Mouse (Mus musculus) embryonic fibroblast, embryonic 13.5 days (primary cell): ENCODE results near the gene Cttn. TPM values are rescaled to one million over a fixed set of nuclear protein-coding genes. Genes with fewer than 3 reads are reported as not detected.

Source experiments
- H3K27ac ChIP-seq: 2 replicates; pipeline ENCODE4 v1.5.1; 2012; ENCODE audit warnings: low read length, control low read depth, inconsistent platforms; ENCODE audit not compliant: insufficient read depth
- H3K4me1 ChIP-seq: 2 replicates; pipeline ENCODE4 v1.6.1; 2011; ENCODE audit warnings: low read length; ENCODE audit not compliant: control insufficient read depth, insufficient read depth
- H3K4me3 ChIP-seq: 2 replicates; pipeline ENCODE4 v1.5.1; 2011; ENCODE audit warnings: mild to moderate bottlenecking, control low read depth, low read length; ENCODE audit not compliant: insufficient read depth
- CTCF ChIP-seq: IDR thresholded peaks from 2 replicates; pipeline ENCODE4 v1.5.1; 2011; ENCODE audit warnings: mild to moderate bottlenecking, control low read depth, low read length, moderate library complexity, borderline replicate concordance; ENCODE audit not compliant: insufficient read depth
- POLR2A ChIP-seq: IDR thresholded peaks from 2 replicates; pipeline ENCODE4 v1.6.1; 2011; ENCODE audit warnings: low read depth, mild to moderate bottlenecking, control low read depth, low read length, moderate library complexity
- polyA plus RNA-seq: library from polyadenylated mRNA; stranded (reverse); fragments of >200 nt; gene quantifications from 2 replicates; pipeline ENCODE4 v1.2.4, GENCODE M21; 2011; ENCODE audit warnings: low read depth; ENCODE audit not compliant: missing spikeins, insufficient read length

Cttn gene
- polyA plus RNA-seq, 1 experiment, result 273 TPM

GRCm38 (mm10) chr7:144426594-144426993, 44.2 kb downstream of the Cttn start:
- no peak overlapping the region for H3K27ac ChIP-seq
- no peak for TF ChIP-seq CTCF
- no peak for TF ChIP-seq POLR2A
- no peaks in the 10 kb centered on the region for H3K4me1 ChIP-seq
- H3K4me3 ChIP-seq, result no peak overlapping the region

- H3K27ac ChIP-seq, result no peak overlapping the region
- H3K4me3 ChIP-seq, result no peak overlapping the region
- H3K4me1 ChIP-seq, result no peaks in the 10 kb centered on the region
- TF ChIP-seq POLR2A (no peak), CTCF (peak; percentile 77)
Measured at GRCm38 (mm10) chr7:144425953-144426352, 44.9 kb downstream of the Cttn start.

- H3K27ac ChIP-seq, result no peak overlapping the region
- peaks cover 5% of the 10 kb centered on the region; the same call in 1 of the 2 replicates for H3K4me1 ChIP-seq
- no peak for TF ChIP-seq POLR2A
- TF ChIP-seq CTCF, result no peak
- H3K4me3 ChIP-seq, result no peak overlapping the region
Measured at GRCm38 (mm10) chr7:144421478-144421877, 49.3 kb downstream of the Cttn start.

DNA sequence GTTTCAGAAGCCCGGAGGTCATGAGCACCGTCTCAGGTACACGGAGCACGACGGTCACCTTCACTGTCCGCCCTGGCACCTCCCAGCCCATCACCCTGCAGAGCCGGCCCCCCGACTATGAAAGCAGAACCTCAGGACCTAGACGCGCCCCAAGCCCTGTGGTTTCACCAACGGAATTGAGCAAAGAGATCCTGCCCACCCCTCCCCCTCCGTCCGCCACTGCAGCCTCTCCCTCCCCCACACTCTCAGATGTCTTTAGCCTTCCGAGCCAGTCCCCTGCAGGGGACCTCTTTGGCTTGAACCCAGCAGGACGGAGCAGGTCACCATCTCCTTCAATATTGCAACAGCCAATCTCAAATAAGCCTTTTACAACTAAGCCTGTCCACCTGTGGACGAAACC, 50.3 kb downstream of the Cttn start:
- Histone ChIP-seq H3K4me3 (no peak overlapping the region), H3K4me1 (peaks cover 5% of the 10 kb centered on the region; the same call in 1 of the 2 replicates), H3K27ac (no peak overlapping the region)
- no peak for TF ChIP-seq CTCF

DNA sequence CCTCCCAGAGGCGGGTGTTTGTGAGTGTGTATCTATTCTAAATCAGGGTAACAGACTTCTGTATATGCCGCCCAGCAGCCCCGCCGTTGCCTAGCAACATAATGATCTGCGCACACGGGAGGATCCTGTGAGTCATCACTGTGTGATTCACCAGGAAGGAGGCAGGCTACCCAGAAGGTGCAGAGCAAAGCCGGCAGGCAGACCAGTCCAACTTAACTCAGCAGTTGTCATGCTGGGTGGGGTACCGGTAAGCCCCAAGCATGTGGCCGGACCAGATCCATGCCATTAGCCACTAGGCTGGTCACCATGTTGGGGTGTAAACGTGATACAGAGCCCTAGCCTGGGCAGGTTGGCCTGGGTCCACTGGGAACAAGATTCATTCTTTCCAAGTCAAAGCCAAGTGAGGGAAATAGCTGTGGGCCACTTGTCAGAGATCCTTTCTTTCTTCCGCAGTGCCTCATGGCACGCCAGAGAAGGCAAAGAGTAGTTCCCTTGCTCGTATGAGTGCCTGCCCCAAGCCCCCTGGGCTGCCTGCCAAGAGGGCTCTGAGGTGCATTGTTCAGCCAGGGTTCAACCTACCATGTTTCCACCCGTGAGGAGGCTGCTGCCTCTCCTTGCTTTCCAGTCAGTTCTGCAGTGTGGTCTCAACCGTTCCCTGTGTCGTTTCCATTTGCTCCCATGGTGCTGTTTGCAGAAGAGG, 53.0 kb downstream of the Cttn start:
- Histone ChIP-seq H3K4me1 (peaks cover 5% of the 10 kb centered on the region; the same call in 1 of the 2 replicates), H3K27ac (peak overlapping the region; percentile 46), H3K4me3 (no peak overlapping the region)
- 0 out of 2 replicates have a peak, but pooled peaks have one; percentile 30 for TF ChIP-seq POLR2A
- no peak for TF ChIP-seq CTCF

GRCm38 (mm10) chr7:144417234-144417633, 53.6 kb downstream of the Cttn start:
- Histone ChIP-seq H3K27ac (no peak overlapping the region), H3K4me3 (no peak overlapping the region)

DNA sequence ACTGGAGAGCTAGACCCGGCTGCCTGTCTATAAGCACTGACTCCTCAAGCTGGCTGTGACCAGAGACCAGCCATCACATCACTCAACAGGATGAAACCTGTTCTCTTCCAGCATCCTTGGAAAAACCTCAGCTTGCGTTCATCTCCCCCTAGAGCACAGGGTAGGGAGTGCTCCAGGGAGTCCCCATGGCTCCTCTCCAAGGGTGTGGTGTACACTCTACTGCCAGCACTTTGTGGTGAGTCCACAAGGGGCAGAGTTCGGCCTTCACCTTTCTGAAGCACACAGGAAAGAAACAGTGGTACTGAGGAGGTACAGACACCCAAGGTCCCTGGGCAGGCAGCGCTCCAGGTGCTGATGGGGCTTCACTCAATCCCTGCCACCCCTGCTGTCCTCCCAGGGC, 55.0 kb downstream of the Cttn start:
- no peak overlapping the region for H3K27ac ChIP-seq
- TF ChIP-seq POLR2A (no peak), CTCF (no peak)

More at GRCm38 (mm10) chr7:144417234-144417633, 53.6 kb downstream of the Cttn start:
- H3K4me1 ChIP-seq, result peaks cover 5% of the 10 kb centered on the region; the same call in 1 of the 2 replicates
- TF ChIP-seq CTCF, result no peak

GRCm38 (mm10) chr7:144414632-144415031, 56.2 kb downstream of the Cttn start:
- Histone ChIP-seq H3K4me1 (peaks cover 5% of the 10 kb centered on the region; the same call in 1 of the 2 replicates), H3K27ac (no peak overlapping the region), H3K4me3 (no peak overlapping the region)
- no peak for TF ChIP-seq POLR2A

More for the DNA sequence above, 55.0 kb downstream of the Cttn start:
- peaks cover 5% of the 10 kb centered on the region; the same call in 1 of the 2 replicates for H3K4me1 ChIP-seq
- no peak overlapping the region for H3K4me3 ChIP-seq

DNA sequence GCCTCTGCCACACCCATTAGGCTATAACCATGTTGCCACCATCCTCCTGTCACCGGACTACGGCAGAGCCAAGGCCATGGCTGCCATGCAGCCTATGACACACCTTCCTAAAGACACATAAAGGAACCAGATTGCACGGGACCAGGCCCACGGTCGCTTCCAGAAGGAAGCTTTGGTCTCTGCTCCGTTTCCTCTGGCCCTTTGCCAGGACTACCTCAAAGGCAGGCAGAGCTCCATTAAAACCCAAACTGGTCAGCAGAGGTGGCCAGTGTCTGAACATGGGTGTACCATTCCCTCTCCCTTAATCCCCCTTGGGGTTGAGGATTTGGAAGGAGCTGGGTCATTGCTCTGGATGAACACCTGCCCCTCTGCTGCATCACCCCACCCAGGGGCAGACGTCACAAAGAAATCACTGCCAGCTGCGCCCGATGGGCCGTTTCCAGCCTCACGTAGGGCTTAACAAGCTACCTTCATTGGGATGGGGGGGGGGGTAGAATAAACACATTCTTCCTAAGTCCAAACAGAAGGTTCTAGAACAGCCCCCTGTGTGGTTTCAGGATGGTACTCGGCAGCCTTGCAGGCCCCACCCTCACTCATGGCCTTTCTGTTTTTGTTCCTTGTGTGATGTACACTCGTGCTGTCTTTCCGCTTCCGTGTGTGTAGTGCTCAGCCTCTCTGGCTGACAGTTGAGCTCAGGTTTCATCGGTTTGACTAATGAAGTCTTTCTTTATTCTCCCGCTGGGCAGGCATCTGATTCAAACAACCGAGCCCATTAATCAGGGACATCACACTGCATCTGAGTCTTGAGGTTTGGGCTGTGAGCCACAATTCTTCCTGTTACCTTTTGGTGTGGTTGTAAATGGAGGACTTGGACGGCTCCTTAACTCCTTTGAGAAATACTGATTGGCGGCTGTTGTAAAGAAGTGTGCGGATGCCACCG, 58.6 kb downstream of the Cttn start:
- no peak overlapping the region for H3K27ac ChIP-seq
- TF ChIP-seq POLR2A (no peak), CTCF (no peak)
- H3K4me1 ChIP-seq, result no peaks in the 10 kb centered on the region
- H3K4me3 ChIP-seq, result no peak overlapping the region

- no peak overlapping the region for H3K27ac ChIP-seq
- no peak overlapping the region for H3K4me3 ChIP-seq
- no peak for TF ChIP-seq POLR2A
- TF ChIP-seq CTCF, result no peak
- H3K4me1 ChIP-seq, result no peaks in the 10 kb centered on the region
Measured at GRCm38 (mm10) chr7:144409682-144410081, 61.1 kb downstream of the Cttn start.
